Mouse (Mus musculus) monocyte, adult 2 months (primary cell): ENCODE data around the gene Ifna2.
A peak's percentile ranks its signal among the peaks of the same experiment; 100 is the strongest.

ENCODE experiments used
- DNase-seq, 2 experiments: peaks; one replicate each; pipeline ENCODE4 v3.0.0; 2022; ENCODE audit warnings: low spot score in 2 of 2, low read depth in 1 of 2

Gene Ifna2

GRCm38 (mm10) chr4:88655461-88655860 is 28.3 kb downstream of the Ifna2 start:
- no peak for DNase-seq

GRCm38 (mm10) chr4:88653644-88654043 is 30.1 kb downstream of the Ifna2 start:
- DNase-seq, result no peak

GRCm38 (mm10) chr4:88644359-88644758 is 39.4 kb downstream of the Ifna2 start, which contains the start of gene Ifna13:
Ifna13 (minus strand) TSS chr4:88644459.
- no peak for DNase-seq

GRCm38 (mm10) chr4:88642526-88642925 is 41.2 kb downstream of the Ifna2 start:
- DNase-seq, result no peak

- DNase-seq, result peak; percentile 69 to 79
These were observed 42.5 kb downstream of the Ifna2 start for GRCm38 (mm10) chr4:88641077-88641831.

- DNase-seq, result no peak
These were observed 43.0 kb downstream of the Ifna2 start for GRCm38 (mm10) chr4:88640704-88641076.

- no peak for DNase-seq
These were observed 49.4 kb downstream of the Ifna2 start, which contains the start of gene C87499 for GRCm38 (mm10) chr4:88634311-88634710. C87499 (minus strand) TSS chr4:88634411.
